Mouse (Mus musculus) MEL (cell line): Measurements from ENCODE around the gene Gpn1. TPM values are rescaled to one million over a fixed set of nuclear protein-coding genes. Genes with fewer than 3 reads are reported as not detected.

Source experiments
- DNase-seq: peaks from one replicate; pipeline ENCODE4 v3.0.0; 2011; ENCODE audit warnings: low read depth, low spot score
- H3K27ac ChIP-seq: 2 replicates; pipeline ENCODE4 v1.5.1; 2012; ENCODE audit warnings: low read depth, mild to moderate bottlenecking, control low read depth, low read length, moderate library complexity; ENCODE audit not compliant: control insufficient read depth
- H3K27me3 ChIP-seq, 2 experiments: fragments of 150-350 bp in 1 of 2; sonication (generic) in 1 of 2; 2 replicates each; pipeline ENCODE4 v1.6.1; 2012; ENCODE audit warnings: low read length in 2 of 2, mild to moderate bottlenecking in 2 of 2, improper control_type of control experiment in 1 of 2, moderate library complexity in 1 of 2; ENCODE audit not compliant: insufficient read depth in 2 of 2, control insufficient read depth in 1 of 2
- H3K36me3 ChIP-seq, 2 experiments: 2 replicates each; pipeline ENCODE4 v1.6.1; 2012 to 2014; ENCODE audit warnings: low read length in 2 of 2, improper control_type of control experiment in 1 of 2, inconsistent platforms in 1 of 2, mild to moderate bottlenecking in 1 of 2; ENCODE audit not compliant: insufficient read depth in 2 of 2, control insufficient read depth in 1 of 2
- H3K4me1 ChIP-seq, 2 experiments: fragments of 150-350 bp in 1 of 2; sonication (generic) in 1 of 2; 2 replicates each; pipeline ENCODE4 v1.6.1; 2012; ENCODE audit warnings: low read length in 2 of 2, improper control_type of control experiment in 1 of 2, mild to moderate bottlenecking in 1 of 2; ENCODE audit not compliant: insufficient read depth in 2 of 2, control insufficient read depth in 1 of 2
- H3K4me3 ChIP-seq, 2 experiments: fragments of 150-350 bp in 1 of 2; sonication (generic) in 1 of 2; 2 replicates each; pipeline ENCODE4 v1.5.1; 2012; ENCODE audit warnings: low read depth in 2 of 2, low read length in 2 of 2, mild to moderate bottlenecking in 2 of 2, moderate library complexity in 2 of 2, control low read depth in 1 of 2, improper control_type of control experiment in 1 of 2; ENCODE audit not compliant: control insufficient read depth in 1 of 2, insufficient read depth in 1 of 2
- H3K79me2 ChIP-seq: 2 replicates; pipeline ENCODE4 v1.6.1; 2012; ENCODE audit warnings: mild to moderate bottlenecking, low read length, moderate library complexity; ENCODE audit not compliant: control insufficient read depth, poor library complexity, insufficient read depth
- H3K9ac ChIP-seq: 2 replicates; pipeline ENCODE4 v1.6.1; 2012; ENCODE audit warnings: low read depth, mild to moderate bottlenecking, control low read depth, low read length, moderate library complexity; ENCODE audit not compliant: control insufficient read depth, poor library complexity, severe bottlenecking
- H3K9me3 ChIP-seq: fragments of 150-350 bp; sonication (generic); replicated peaks from 2 replicates; pipeline ENCODE4 v1.6.1; 2012; ENCODE audit warnings: mild to moderate bottlenecking, low read length, improper control_type of control experiment, moderate library complexity; ENCODE audit not compliant: insufficient read depth
- BHLHE40 ChIP-seq: IDR thresholded peaks from 2 replicates; pipeline ENCODE4 v1.6.1; 2012; ENCODE audit warnings: low read depth, mild to moderate bottlenecking, inconsistent platforms, low read length, improper control_type of control experiment, borderline replicate concordance
- CTCF ChIP-seq, 3 experiments: IDR thresholded peaks in 2 of 3; conservative IDR thresholded peaks in 1 of 3; 2 replicates each; pipeline ENCODE4 v1.5.1; 2011 to 2012; ENCODE audit warnings: low read length in 3 of 3, low read depth in 2 of 3, mild to moderate bottlenecking in 2 of 3, improper control_type of control experiment in 1 of 3, inconsistent platforms in 1 of 3, mixed read lengths in 1 of 3, moderate library complexity in 1 of 3; ENCODE audit not compliant: control insufficient read depth in 1 of 3, insufficient read depth in 1 of 3, poor library complexity in 1 of 3, severe bottlenecking in 1 of 3
- EP300 ChIP-seq, 2 experiments: IDR thresholded peaks; 2 replicates each; pipeline ENCODE4 v1.6.1; 2011; ENCODE audit warnings: improper control_type of control experiment in 2 of 2, low read length in 2 of 2, low read depth in 1 of 2, mild to moderate bottlenecking in 1 of 2
- HCFC1 ChIP-seq: IDR thresholded peaks from 2 replicates; pipeline ENCODE4 v1.6.1; 2012; ENCODE audit warnings: low read depth, mild to moderate bottlenecking, inconsistent platforms, low read length, improper control_type of control experiment, moderate library complexity
- KAT2A ChIP-seq: conservative IDR thresholded peaks from 2 replicates; pipeline ENCODE4 v1.6.1; 2012; ENCODE audit warnings: low read depth, low read length, improper control_type of control experiment, inconsistent platforms
- MAZ ChIP-seq: IDR thresholded peaks from 2 replicates; pipeline ENCODE4 v1.6.1; 2012; ENCODE audit warnings: low read depth, mild to moderate bottlenecking, inconsistent platforms, low read length, improper control_type of control experiment
- MEF2A ChIP-seq: IDR thresholded peaks from 2 replicates; pipeline ENCODE4 v1.6.1; 2014; ENCODE audit warnings: low read depth, mild to moderate bottlenecking, inconsistent platforms, low read length, improper control_type of control experiment; ENCODE audit not compliant: poor library complexity, insufficient replicate concordance, severe bottlenecking; ENCODE audit errors: extremely low read depth
- MXI1 ChIP-seq: IDR thresholded peaks from 2 replicates; pipeline ENCODE4 v1.6.1; 2011; ENCODE audit warnings: mild to moderate bottlenecking, low read depth, low read length, improper control_type of control experiment
- NELFE ChIP-seq: IDR thresholded peaks from 2 replicates; pipeline ENCODE4 v1.6.1; 2011; ENCODE audit warnings: low read depth, low read length, improper control_type of control experiment
- RCOR1 ChIP-seq: IDR thresholded peaks from 2 replicates; pipeline ENCODE4 v1.6.1; 2012; ENCODE audit warnings: low read depth, mild to moderate bottlenecking, inconsistent platforms, low read length, improper control_type of control experiment
- SIN3A ChIP-seq: IDR thresholded peaks from 2 replicates; pipeline ENCODE4 v1.6.1; 2012; ENCODE audit warnings: low read length, improper control_type of control experiment, inconsistent platforms
- SMC3 ChIP-seq: IDR thresholded peaks from 2 replicates; pipeline ENCODE4 v1.6.1; 2011; ENCODE audit warnings: low read depth, low read length, improper control_type of control experiment
- TBP ChIP-seq: IDR thresholded peaks from 2 replicates; pipeline ENCODE4 v1.8.0; 2011; ENCODE audit warnings: low read depth, low read length, improper control_type of control experiment
- UBTF ChIP-seq: IDR thresholded peaks from 2 replicates; pipeline ENCODE4 v1.6.1; 2012; ENCODE audit warnings: low read depth, mild to moderate bottlenecking, inconsistent platforms, low read length, improper control_type of control experiment, moderate library complexity, borderline replicate concordance; ENCODE audit not compliant: insufficient read depth
- ZC3H11A ChIP-seq: IDR thresholded peaks from 2 replicates; pipeline ENCODE4 v1.6.1; 2012; ENCODE audit warnings: low read depth, mild to moderate bottlenecking, inconsistent platforms, low read length, improper control_type of control experiment
- ZKSCAN1 ChIP-seq: IDR thresholded peaks from 2 replicates; pipeline ENCODE4 v1.6.1; 2012; ENCODE audit warnings: low read depth, mild to moderate bottlenecking, inconsistent platforms, low read length, improper control_type of control experiment, moderate library complexity
- ZMIZ1 ChIP-seq: IDR thresholded peaks from 2 replicates; pipeline ENCODE4 v1.6.1; 2012; ENCODE audit warnings: low read depth, mild to moderate bottlenecking, inconsistent platforms, low read length, improper control_type of control experiment, moderate library complexity
- ZNF384 ChIP-seq: IDR thresholded peaks from 2 replicates; pipeline ENCODE4 v1.6.1; 2012; ENCODE audit warnings: low read depth, mild to moderate bottlenecking, inconsistent platforms, low read length, improper control_type of control experiment
- polyA plus RNA-seq, 2 experiments: library from polyadenylated mRNA; stranded (reverse) in 1 of 2; unstranded in 1 of 2; fragments of >175 nt in 1 of 2; fragments of >200 nt in 1 of 2; gene quantifications; 2 replicates each; pipeline versions ENCODE4 v1.2.1 to v1.2.4; 2012; ENCODE audit warnings: low replicate concordance in 2 of 2, low read depth in 1 of 2; ENCODE audit not compliant: insufficient read length in 2 of 2, insufficient read depth in 1 of 2, missing spikeins in 1 of 2
- total RNA-seq: library from RNA; depleted of rRNA; stranded (reverse); fragments of 300-350 nt; gene quantifications from 2 replicates; pipeline ENCODE4 v1.2.3, GENCODE M21; 2012

Gene Gpn1
- total and polyA plus RNA-seq, 3 experiments = 75.6 to 125 TPM; not detected in 1

- Histone ChIP-seq H3K79me2 (no peaks in the 10 kb centered on the region), H3K27me3 (no peaks in the 10 kb centered on the region), H3K4me3 (no peak overlapping the region), H3K4me1 (no peaks in the 10 kb centered on the region), H3K9ac (no peak overlapping the region), H3K27ac (no peak overlapping the region), H3K9me3 (no peaks in the 10 kb centered on the region), H3K36me3 (peaks cover 0 to 9% of the 10 kb centered on the region in 2 experiments; a peak in 2 of 4 replicates)
- TF ChIP-seq UBTF (no peak), MEF2A (no peak), EP300 (IDR thresholded peaks at IDR 0.05; ENCODE audit: low read depth in 1 of 2, low read length in 2 of 2) (no peak), BHLHE40 (no peak), TBP (no peak), ZKSCAN1 (no peak), KAT2A (no peak), NELFE (no peak), HCFC1 (no peak), RCOR1 (no peak), MXI1 (no peak), SMC3 (no peak), ZNF384 (no peak), ZMIZ1 (no peak)
- peak; percentile 41 for DNase-seq
Observed at GRCm38 (mm10) chr5:31467798-31468197, 26.7 kb upstream of the Gpn1 start.

- no peaks in the 10 kb centered on the region for H3K27me3 ChIP-seq
- H3K9me3 ChIP-seq = no peaks in the 10 kb centered on the region
- no peaks in the 10 kb centered on the region for H3K79me2 ChIP-seq
- no peak overlapping the region for H3K4me3 ChIP-seq
- peaks cover 0 to 11% of the 10 kb centered on the region in 2 experiments; a peak in 2 of 4 replicates for H3K36me3 ChIP-seq
- H3K27ac ChIP-seq = no peak overlapping the region
- no peaks in the 10 kb centered on the region for H3K4me1 ChIP-seq
- no peak for DNase-seq
- H3K9ac ChIP-seq = no peak overlapping the region
- TF ChIP-seq MAZ (no peak), SIN3A (no peak), ZC3H11A (no peak), CTCF (IDR thresholded peaks at IDR 0.05 in 2 of 3, conservative IDR thresholded peaks at IDR 0.05 in 1 of 3; ENCODE audit: control insufficient read depth in 1 of 3, insufficient read depth in 1 of 3, low read depth in 2 of 3, low read length in 3 of 3, poor library complexity in 1 of 3, severe bottlenecking in 1 of 3) (no peak)
Observed at GRCm38 (mm10) chr5:31469711-31470110, 24.8 kb upstream of the Gpn1 start.
